In genomic region chr1:8142583-8142982, GRCm38 (mm10) we compare ENCODE assay signal across 17 mouse cellular contexts.
DNase-seq lines count a peak whose midpoint lies in the region; TF ChIP-seq lines count a peak whose summit lies in the region.
"Had no signal": no experiment of that assay in that cellular context is flagged by ENCODE, and none has a peak within 500 bp of the region (broad histone marks: within the 10 kb centered on the region; RNA-seq: fewer than 3 reads in every experiment).

No protein-coding gene starts in this region.

- TF ChIP-seq EP300 in MEL (IDR thresholded peaks at IDR 0.05; ENCODE audit: low read depth in 1 of 2, low read length in 2 of 2), result peak; percentile 57 to 63; a peak in 3 of 4 replicates

- H3K27ac ChIP-seq in MEL (ENCODE audit: control insufficient read depth, low read depth, low read length), result peak overlapping the region; percentile 47; the same call in 1 of the 2 replicates

- no peak for TF ChIP-seq RAD21 in MEL (IDR thresholded peaks at IDR 0.05; ENCODE audit: low read depth, low read length)

- no peak for TF ChIP-seq POLR2A in MEL (IDR thresholded peaks at IDR 0.05; ENCODE audit: control insufficient read depth in 1 of 2, insufficient read depth in 1 of 2, low read depth in 1 of 2, low read length in 2 of 2, poor library complexity in 1 of 2)

- H3K9ac ChIP-seq in MEL (ENCODE audit: control insufficient read depth, low read depth, low read length, poor library complexity, severe bottlenecking), result no peak overlapping the region

- no peaks in the 10 kb centered on the region for H3K27me3 ChIP-seq in MEL (ENCODE audit: control insufficient read depth in 1 of 2, insufficient read depth in 2 of 2, low read length in 2 of 2)
- H3K27me3 ChIP-seq: CH12.LX, Patski had no signal

- DNase-seq in MEL (ENCODE audit: low read depth, low spot score), result peak; percentile 57
- no peak for DNase-seq in gastrocnemius, adult 8-10 months (ENCODE audit: low spot score in 2 of 2)
- DNase-seq: adrenal gland, adult 2 months; adrenal gland, adult 8-10 months; adrenal gland, postnatal 10 days; adrenal gland, postnatal 14 days; adrenal gland, postnatal 25 days; adrenal gland, postnatal 36 days; B cell, adult 2 months; cerebellum, adult 11 months; cerebellum, adult 11-12 months; cerebellum, adult 18-20 months; cerebellum, adult 2 months; cerebellum, adult 8-10 months had no signal

- peaks cover 4 to 22% of the 10 kb centered on the region in 2 experiments for H3K4me1 ChIP-seq in MEL (ENCODE audit: control insufficient read depth in 1 of 2, insufficient read depth in 2 of 2, low read length in 2 of 2)

- H3K36me3 ChIP-seq in MEL (ENCODE audit: control insufficient read depth in 1 of 2, insufficient read depth in 2 of 2, low read length in 2 of 2), result peaks cover 0 to 29% of the 10 kb centered on the region in 2 experiments; a peak in 2 of 4 replicates
- H3K36me3 ChIP-seq: G1E had no signal

- no peaks in the 10 kb centered on the region for H3K79me2 ChIP-seq in MEL (ENCODE audit: control insufficient read depth, insufficient read depth, low read length, poor library complexity)

- no peak for TF ChIP-seq CTCF in MEL (IDR thresholded peaks at IDR 0.05 in 2 of 3, conservative IDR thresholded peaks at IDR 0.05 in 1 of 3; ENCODE audit: control insufficient read depth in 1 of 3, insufficient read depth in 1 of 3, low read depth in 2 of 3, low read length in 3 of 3, poor library complexity in 1 of 3, severe bottlenecking in 1 of 3)

- H3K9me3 ChIP-seq in MEL (replicated peaks; ENCODE audit: insufficient read depth, low read length), result no peaks in the 10 kb centered on the region
- H3K9me3 ChIP-seq: G1E had no signal

- H3K4me3 ChIP-seq in MEL (ENCODE audit: control insufficient read depth in 1 of 2, insufficient read depth in 1 of 2, low read depth in 2 of 2, low read length in 2 of 2), result no peak overlapping the region

TF ChIP-seq in MEL, 35 proteins besides CTCF, POLR2A, EP300 and RAD21:
- TF ChIP-seq TAL1 (IDR thresholded peaks at IDR 0.05; ENCODE audit: low read length), result peak; percentile 23; the same call in 1 of the 2 replicates
- no peak for TF ChIP-seq SMC3 (IDR thresholded peaks at IDR 0.05; ENCODE audit: low read depth, low read length)
